In genomic region chrX:71555415-71556114, GRCm38 (mm10) we compare ENCODE assay signal across 8 mouse cellular contexts. TPM values are rescaled to one million over a fixed set of nuclear protein-coding genes. Genes with fewer than 3 reads are reported as not detected.
A peak's percentile ranks its signal among the peaks of the same experiment; 100 is the strongest.
DNase-seq lines count a peak whose midpoint lies in the region; ATAC-seq and TF ChIP-seq lines count a peak whose summit lies in the region.

Gene Hmgb3, plus strand, starts transcription at chrX:71555918.

- H3K4me3 ChIP-seq in gastrocnemius, adult 2 months, result peak within 1 kb of the TSS; percentile 83
- H3K4me3 ChIP-seq in hindbrain, postnatal 0 days (ENCODE audit: low read length), result peak within 1 kb of the TSS; percentile 62
- H3K4me3 ChIP-seq in left cerebral cortex, adult 2 months, result peak within 1 kb of the TSS; percentile 58

- peak within 1 kb of the TSS; percentile 63 for H3K4me2 ChIP-seq in hindbrain, postnatal 0 days (ENCODE audit: low read depth, low read length)

- DNase-seq in WW6 (ENCODE audit: low read depth, low spot score), result peak; percentile 59
- DNase-seq in cerebellum, postnatal 4 days (ENCODE audit: low spot score in 2 of 2), result peak; percentile 42 to 77
- peak; percentile 88 for DNase-seq in gastrocnemius, adult 2 months
- DNase-seq in hindbrain, postnatal 0 days (ENCODE audit: low spot score), result peak; percentile 93
- DNase-seq in left cerebral cortex, adult 2 months (ENCODE audit: extremely low spot score in 1 of 2, low spot score in 2 of 2), result peak; percentile 60 to 72
- DNase-seq in right cerebral cortex, adult 2 months (ENCODE audit: low spot score in 2 of 2), result peak; percentile 72 to 80
- peak; percentile 82 for DNase-seq in urinary bladder, postnatal 14 days (ENCODE audit: low spot score)

- intact Hi-C loops in gastrocnemius, adult 2 months (cut with DNase I), result loop anchor here (5.0 kb wide), 2 partner anchors 63 to 128 kb away; partner anchors contain the start of gene Cd99l2
- intact Hi-C loops in left cerebral cortex, adult 2 months (cut with DNase I), result loop anchor here (1.0 to 5.0 kb wide), 3 partner anchors 47 to 127 kb away; no protein-coding TSS in a partner anchor

- no peaks in the 10 kb centered on the region for H3K4me1 ChIP-seq in hindbrain, postnatal 0 days (ENCODE audit: insufficient read depth, low read length)

- peak within 1 kb of the TSS; percentile 82 for H3K9ac ChIP-seq in hindbrain, postnatal 0 days (replicated peaks; ENCODE audit: low read length)

- no peaks in the 10 kb centered on the region for H3K9me3 ChIP-seq in hindbrain, postnatal 0 days (ENCODE audit: low read length)

- 35% methylated on average over 50 of the region's 59 CpGs for WGBS in hindbrain, postnatal 0 days

- peak; percentile 97 for ATAC-seq in hindbrain, postnatal 0 days
- peak; percentile 99 for ATAC-seq in megakaryocyte, adult 5-6 weeks (ENCODE audit: poor library complexity, severe bottlenecking)

- no peak for TF ChIP-seq CTCF in gastrocnemius, adult 2 months (IDR thresholded peaks at IDR 0.05)
- 0 out of 2 replicates have a peak, but pooled peaks have one; percentile 4 for TF ChIP-seq CTCF in hindbrain, postnatal 0 days (IDR thresholded peaks at IDR 0.05; ENCODE audit: low read depth)
- no peak for TF ChIP-seq CTCF in left cerebral cortex, adult 2 months (IDR thresholded peaks at IDR 0.05)

- no peaks in the 10 kb centered on the region for H3K36me3 ChIP-seq in hindbrain, postnatal 0 days (ENCODE audit: insufficient read depth, low read length)

- peak within 1 kb of the TSS; percentile 61 for H3K27ac ChIP-seq in gastrocnemius, adult 2 months
- H3K27ac ChIP-seq in hindbrain, postnatal 0 days, result peak within 1 kb of the TSS; percentile 92
- no peak within 1 kb of the TSS for H3K27ac ChIP-seq in left cerebral cortex, adult 2 months

- no peaks in the 10 kb centered on the region for H3K27me3 ChIP-seq in hindbrain, postnatal 0 days (ENCODE audit: insufficient read depth, low read length)

RNA-seq across cellular contexts. Expression of gene Hmgb3, which starts in this region (rescaled TPM):
- total RNA-seq in gastrocnemius, adult 2 months (2021), result 1 to 10 TPM; 7.8 to 9.9 TPM
- 63.6 and 83.4 TPM in 2 replicates for total RNA-seq in hindbrain, postnatal 0 days (2014; rRNA removed)
- 411 and 423 TPM in 2 replicates for polyA plus RNA-seq in hindbrain, postnatal 0 days (2015; fragmentation: Nextera tagmentation; extraction: Ambion mirVana)
- 10 to 100 TPM; 24.0 to 33.7 TPM for total RNA-seq in left cerebral cortex, adult 2 months (2021)
- total RNA-seq in megakaryocyte, adult 5-6 weeks (2015), result 35.0 and 51.1 TPM in 2 replicates
- total RNA-seq in megakaryocyte, adult 5-6 weeks (2017), result 58.9 and 75.0 TPM in 2 replicates
